Mouse (Mus musculus): ENCODE results near the gene Cacna1d.

Cacna1d gene

GRCm38 (mm10) chr14:30019375-30019774 lies 471.9 kb downstream of the Cacna1d start:
- no peak for DNase-seq (ENCODE audit: low spot score)

GRCm38 (mm10) chr14:30018846-30019245 lies 472.4 kb downstream of the Cacna1d start:
- no peak for DNase-seq (ENCODE audit: low spot score)

GRCm38 (mm10) chr14:30018463-30018801 lies 472.8 kb downstream of the Cacna1d start:
- no peak for DNase-seq (ENCODE audit: low spot score)

GRCm38 (mm10) chr14:30017794-30018462 lies 473.3 kb downstream of the Cacna1d start:
- DNase-seq (ENCODE audit: low spot score): no peak

- DNase-seq (ENCODE audit: low spot score): no peak
These were observed 474.6 kb downstream of the Cacna1d start for GRCm38 (mm10) chr14:30016666-30017065.

- no peak for DNase-seq (ENCODE audit: low spot score)
These were observed 476.2 kb downstream of the Cacna1d start for GRCm38 (mm10) chr14:30015008-30015407.

- no peak for DNase-seq (ENCODE audit: low spot score)
These were observed 476.8 kb downstream of the Cacna1d start for GRCm38 (mm10) chr14:30014487-30014886.

GRCm38 (mm10) chr14:30011886-30012560 lies 479.2 kb downstream of the Cacna1d start:
- DNase-seq (ENCODE audit: low spot score): no peak

- peak; percentile 78 for DNase-seq (ENCODE audit: low spot score)
These were observed 481.2 kb downstream of the Cacna1d start for GRCm38 (mm10) chr14:30009864-30010560.

- DNase-seq (ENCODE audit: low spot score): peak; percentile 73
These were observed 482.3 kb downstream of the Cacna1d start, which contains the start of the genes Il17rb and Chdh for GRCm38 (mm10) chr14:30008733-30009575. Gene Il17rb (minus strand): TSS chr14:30008896. Gene Chdh (plus strand): TSS chr14:30009023.

GRCm38 (mm10) chr14:29999475-29999811 lies 491.8 kb downstream of the Cacna1d start:
- DNase-seq (ENCODE audit: low spot score): no peak

GRCm38 (mm10) chr14:29998747-29999474 lies 492.3 kb downstream of the Cacna1d start:
- no peak for DNase-seq (ENCODE audit: low spot score)

GRCm38 (mm10) chr14:29997345-29997744 lies 493.9 kb downstream of the Cacna1d start:
- no peak for DNase-seq (ENCODE audit: low spot score)

- no peak for DNase-seq (ENCODE audit: low spot score)
These were observed 495.1 kb downstream of the Cacna1d start for GRCm38 (mm10) chr14:29996000-29996751.

- DNase-seq (ENCODE audit: low spot score): no peak
These were observed 496.3 kb downstream of the Cacna1d start for GRCm38 (mm10) chr14:29994976-29995375.
